Mouse (Mus musculus) myocyte (in vitro differentiated cells): ENCODE measurements around the gene Vangl1.
"Not testable (repeated sequence)": the region's sequence is repeated elsewhere in the genome, so short reads cannot be mapped to it uniquely, and the experiment has no call there.

Experiments used
- CEBPB ChIP-seq: IDR thresholded peaks from 2 replicates; pipeline ENCODE4 v1.6.1; 2011; ENCODE audit warnings: mild to moderate bottlenecking, moderate library complexity; ENCODE audit not compliant: poor library complexity, insufficient read depth, severe bottlenecking
- E2F4 ChIP-seq: IDR thresholded peaks from one replicate; pipeline ENCODE4 v1.6.1; 2011; ENCODE audit warnings: mild to moderate bottlenecking, control low read depth, moderate library complexity; ENCODE audit not compliant: insufficient read depth
- MAX ChIP-seq: IDR thresholded peaks from one replicate; pipeline ENCODE4 v1.6.1; 2011; ENCODE audit warnings: low read depth, mild to moderate bottlenecking, control low read depth
- MYOD1 ChIP-seq, 3 experiments: IDR thresholded peaks; one replicate each; pipeline ENCODE4 v1.6.1; 2011; ENCODE audit warnings: control low read depth in 2 of 3, low read depth in 2 of 3, mild to moderate bottlenecking in 2 of 3, moderate library complexity in 1 of 3; ENCODE audit not compliant: insufficient read length in 2 of 3, control insufficient read depth in 1 of 3
- MYOG ChIP-seq, 3 experiments: IDR thresholded peaks; one replicate each; pipeline ENCODE4 v1.6.1; 2011; ENCODE audit warnings: control low read depth in 2 of 3, low read depth in 2 of 3, mild to moderate bottlenecking in 2 of 3; ENCODE audit not compliant: insufficient read length in 2 of 3, control insufficient read depth in 1 of 3, insufficient read depth in 1 of 3
- POLR2A ChIP-seq: IDR thresholded peaks from one replicate; pipeline ENCODE4 v1.6.1; 2011; ENCODE audit warnings: low read depth, mild to moderate bottlenecking, control low read depth, moderate library complexity; ENCODE audit not compliant: insufficient read length
- POLR2AphosphoS2 ChIP-seq: IDR thresholded peaks from one replicate; pipeline ENCODE4 v1.6.1; 2011; ENCODE audit warnings: low read depth, control low read depth; ENCODE audit not compliant: insufficient read length
- REST ChIP-seq: IDR thresholded peaks from one replicate; pipeline ENCODE4 v1.6.1; 2011; ENCODE audit warnings: mild to moderate bottlenecking, control low read depth, moderate library complexity; ENCODE audit not compliant: insufficient read depth, insufficient read length
- TCF12 ChIP-seq: IDR thresholded peaks from one replicate; pipeline ENCODE4 v1.6.1; 2011; ENCODE audit warnings: mild to moderate bottlenecking, control low read depth; ENCODE audit not compliant: poor library complexity, insufficient read depth, severe bottlenecking
- TCF3 ChIP-seq: IDR thresholded peaks from one replicate; pipeline ENCODE4 v1.6.1; 2011; ENCODE audit warnings: low read depth, control low read depth; ENCODE audit not compliant: insufficient read length
- USF1 ChIP-seq: IDR thresholded peaks from one replicate; pipeline ENCODE4 v1.6.1; 2011; ENCODE audit warnings: low read depth, mild to moderate bottlenecking, control low read depth, moderate library complexity

DNA sequence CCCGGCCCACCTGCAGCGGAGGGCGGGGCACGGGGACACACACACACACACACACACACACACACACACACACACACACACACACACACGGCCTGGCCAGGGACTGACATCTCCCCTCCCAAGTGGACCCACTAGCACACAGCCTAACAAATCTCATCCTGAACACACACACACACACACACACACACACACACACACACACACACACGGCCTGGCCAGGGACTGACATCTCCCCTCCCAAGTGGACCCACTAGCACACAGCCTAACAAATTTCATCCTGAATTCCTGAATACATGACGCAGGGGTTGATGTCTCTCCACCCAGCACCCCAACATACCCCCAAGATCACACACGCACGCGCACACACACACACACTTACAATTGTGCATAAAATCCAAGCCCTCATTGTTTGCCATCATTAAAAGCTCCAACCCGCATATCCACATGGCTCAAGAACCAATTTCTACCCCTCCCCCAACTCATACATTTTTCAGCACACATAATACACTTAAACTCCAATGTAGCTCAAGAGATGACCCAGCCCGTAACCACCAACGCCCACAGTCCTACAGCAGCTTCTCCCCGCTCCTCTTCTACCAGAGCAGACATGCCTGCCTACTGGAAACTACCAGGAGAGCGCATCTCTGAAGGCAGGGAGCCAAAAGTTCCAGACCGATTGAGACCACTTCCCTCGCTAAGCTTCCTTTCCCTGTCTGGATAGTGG lies 403 bp upstream of the Vangl1 start:
- TF ChIP-seq MYOD1 (IDR thresholded peaks at IDR 0.05; ENCODE audit: control insufficient read depth in 1 of 3, insufficient read length in 2 of 3, low read depth in 2 of 3); E2F4; POLR2A; CEBPB; MYOG (IDR thresholded peaks at IDR 0.05; ENCODE audit: control insufficient read depth in 1 of 3, insufficient read depth in 1 of 3, insufficient read length in 2 of 3, low read depth in 2 of 3); POLR2AphosphoS2; REST; MAX; TCF12; USF1; TCF3: not testable (repeated sequence)
